ENCODE assay signal across 28 mouse cellular contexts in genomic region chr2:150914781-150915515, GRCm38 (mm10). TPM values are rescaled to one million over a fixed set of nuclear protein-coding genes. Genes with fewer than 3 reads are reported as not detected.
DNase-seq lines count a peak whose midpoint lies in the region; ATAC-seq and TF ChIP-seq lines count a peak whose summit lies in the region.
"Had no signal": no experiment of that assay in that cellular context is flagged by ENCODE, and none has a peak within 500 bp of the region (broad histone marks: within the 10 kb centered on the region; RNA-seq: fewer than 3 reads in every experiment).

No protein-coding gene starts in this region.

- H3K79me2 ChIP-seq in CH12.LX (replicated peaks; ENCODE audit: control insufficient read depth, extremely low read depth, insufficient read depth, poor library complexity, severe bottlenecking) (peaks cover 20% of the 10 kb centered on the region), macrophage (ENCODE audit: inconsistent target) (peaks cover 30% of the 10 kb centered on the region)

- no peaks in the 10 kb centered on the region for H3K9me3 ChIP-seq in heart, embryonic 10.5 days
- H3K9me3 ChIP-seq in heart, embryonic 11.5 days (replicated peaks; ENCODE audit: control insufficient read depth, low read length) = no peaks in the 10 kb centered on the region
- no peaks in the 10 kb centered on the region for H3K9me3 ChIP-seq in CH12.LX (replicated peaks; ENCODE audit: low read length)
- H3K9me3 ChIP-seq: forebrain, embryonic 13.5 days; heart, embryonic 12.5 days; limb, embryonic 10.5 days; limb, embryonic 15.5 days; liver, embryonic 15.5 days; megakaryocyte, embryonic 14.5 days; midbrain, embryonic 12.5 days; neural tube, embryonic 13.5 days had no signal

- no peak for ATAC-seq in heart, embryonic 11.5 days (replicated peaks; ENCODE audit: insufficient number of reproducible peaks, low FRiP score, low TSS enrichment)
- ATAC-seq: forebrain, embryonic 13.5 days; hindbrain, postnatal 0 days; intestine, embryonic 16.5 days had no signal

- no peak for TF ChIP-seq POLR2A in CH12.LX (IDR thresholded peaks at IDR 0.05; ENCODE audit: low read depth, low read length)

- dilution Hi-C loops in CH12.LX (cut with MboI; ENCODE audit: extremely low pct_ligation_motif_present, extremely low pct_unique_long_range_greater_than_20kb, low sequenced_read_pairs) = no loop called here

- intact Hi-C loops in left cerebral cortex, postnatal 10 days (cut with DNase I) = no loop called here

- no peak overlapping the region for H3K27ac ChIP-seq in heart, embryonic 10.5 days
- no peak overlapping the region for H3K27ac ChIP-seq in heart, embryonic 11.5 days (ENCODE audit: low read depth, low read length)
- H3K27ac ChIP-seq in CH12.LX (ENCODE audit: insufficient read depth, low read depth) (no peak overlapping the region), macrophage (peak overlapping the region; percentile 58)
- H3K27ac ChIP-seq: forebrain, embryonic 13.5 days; hindbrain, postnatal 0 days; kidney, postnatal 0 days; limb, embryonic 10.5 days; limb, embryonic 15.5 days; liver, embryonic 15.5 days; midbrain, embryonic 12.5 days; neural tube, embryonic 13.5 days had no signal

- peaks cover 30% of the 10 kb centered on the region for H3K36me3 ChIP-seq in heart, embryonic 10.5 days
- H3K36me3 ChIP-seq in heart, embryonic 11.5 days (ENCODE audit: control insufficient read depth, insufficient read depth, low read length) = peaks cover 4% of the 10 kb centered on the region; the same call in 1 of the 2 replicates
- H3K36me3 ChIP-seq in CH12.LX (replicated peaks in 1 of 2; ENCODE audit: control insufficient read depth in 1 of 2, insufficient read depth in 1 of 2, low read length in 1 of 2) (peaks cover 3 to 30% of the 10 kb centered on the region in 2 experiments), macrophage (ENCODE audit: inconsistent target) (no peaks in the 10 kb centered on the region)

- H3K9ac ChIP-seq in heart, embryonic 11.5 days (ENCODE audit: low read depth, low read length) = no peak overlapping the region
- H3K9ac ChIP-seq in CH12.LX (ENCODE audit: insufficient read depth, low read depth) = peak overlapping the region; percentile 76; the same call in 1 of the 2 replicates
- H3K9ac ChIP-seq: forebrain, embryonic 13.5 days; heart, embryonic 12.5 days; limb, embryonic 15.5 days; liver, embryonic 15.5 days; lung, embryonic 14.5 days; midbrain, embryonic 12.5 days; neural tube, embryonic 13.5 days had no signal

- in situ Hi-C loops in CH12.LX (cut with MboI; ENCODE audit: low pct_ligation_motif_present, low pct_unique_long_range_greater_than_20kb, low sequenced_read_pairs) = no loop called here

- H3K4me3 ChIP-seq in heart, embryonic 10.5 days = no peak overlapping the region
- no peak overlapping the region for H3K4me3 ChIP-seq in heart, embryonic 11.5 days (ENCODE audit: low read depth, low read length)
- H3K4me3 ChIP-seq in CH12.LX (replicated peaks in 1 of 3; ENCODE audit: low read depth in 2 of 3, low read length in 2 of 3, poor library complexity in 1 of 3) = no peak overlapping the region
- H3K4me3 ChIP-seq in macrophage (ENCODE audit: inconsistent target) = no peak overlapping the region; the same call in 1 of the 2 replicates
- H3K4me3 ChIP-seq: forebrain, embryonic 13.5 days; heart, embryonic 12.5 days; limb, embryonic 10.5 days; limb, embryonic 15.5 days; liver, embryonic 15.5 days; megakaryocyte, embryonic 14.5 days; midbrain, embryonic 12.5 days; neural tube, embryonic 13.5 days had no signal

- no peak for TF ChIP-seq EP300 in CH12.LX (IDR thresholded peaks at IDR 0.05; ENCODE audit: low read length)

- peak; percentile 61 for DNase-seq in heart, embryonic 10.5 days (ENCODE audit: low spot score)
- DNase-seq in CH12.LX (ENCODE audit: extremely low read depth) = no peak
- no peak for DNase-seq in adrenal gland, adult 18-20 months (ENCODE audit: low spot score in 2 of 2)
- DNase-seq in left cerebral cortex, postnatal 10 days (ENCODE audit: extremely low spot score in 1 of 2, low spot score in 2 of 2) = no peak
- DNase-seq in thymus, postnatal 4 days = no peak
- DNase-seq: adrenal gland, postnatal 10 days; cerebellum, adult 11 months; cerebellum, adult 9-10 months; cerebellum, postnatal 36 days; gastrocnemius, postnatal 10 days; kidney, adult 8-10 months; layer of hippocampus, postnatal 36 days; lung, embryonic 14.5 days; lung, postnatal 14 days; right cerebral cortex, postnatal 4 days had no signal

- TF ChIP-seq CTCF in CH12.LX (conservative IDR thresholded peaks at IDR 0.05 in 1 of 2, IDR thresholded peaks at IDR 0.05 in 1 of 2; ENCODE audit: low read depth in 2 of 2, low read length in 2 of 2) = peak in 1 of 2 experiments; percentile 29; a peak in 1 of 4 replicates

- H3K4me1 ChIP-seq in heart, embryonic 10.5 days = peaks cover 5% of the 10 kb centered on the region; the same call in 1 of the 2 replicates
- no peaks in the 10 kb centered on the region for H3K4me1 ChIP-seq in heart, embryonic 11.5 days (ENCODE audit: control insufficient read depth, insufficient read depth, low read length)
- peaks cover 11 to 53% of the 10 kb centered on the region in 2 experiments for H3K4me1 ChIP-seq in CH12.LX (ENCODE audit: control insufficient read depth in 1 of 2, insufficient read depth in 2 of 2)
- H3K4me1 ChIP-seq: heart, embryonic 12.5 days; limb, embryonic 15.5 days had no signal

- no peaks in the 10 kb centered on the region for H3K27me3 ChIP-seq in heart, embryonic 10.5 days (ENCODE audit: insufficient read depth, poor library complexity, severe bottlenecking)
- no peaks in the 10 kb centered on the region for H3K27me3 ChIP-seq in heart, embryonic 11.5 days (ENCODE audit: control insufficient read depth, insufficient read depth, low read length)
- no peaks in the 10 kb centered on the region for H3K27me3 ChIP-seq in CH12.LX (replicated peaks)
- H3K27me3 ChIP-seq: forebrain, embryonic 13.5 days; heart, embryonic 12.5 days; limb, embryonic 15.5 days; liver, embryonic 15.5 days; megakaryocyte, embryonic 14.5 days; midbrain, embryonic 12.5 days; neural tube, embryonic 13.5 days had no signal

- TF ChIP-seq RAD21 in CH12.LX (IDR thresholded peaks at IDR 0.05; ENCODE audit: low read depth, low read length) = peak; percentile 29

- 80% methylated on average over 4 of the region's 4 CpGs for WGBS in heart, embryonic 10.5 days
- WGBS in heart, embryonic 11.5 days (ENCODE audit: insufficient replicate concordance) = 83% methylated on average over 4 of the region's 4 CpGs
- 31% methylated on average over 4 of the region's 4 CpGs for WGBS in macrophage (ENCODE audit: missing documents)

- H3K4me2 ChIP-seq in heart, embryonic 11.5 days = no peak overlapping the region
- peak overlapping the region; percentile 82 for H3K4me2 ChIP-seq in CH12.LX (ENCODE audit: insufficient read depth, low read depth, poor library complexity, severe bottlenecking)
- H3K4me2 ChIP-seq: forebrain, embryonic 13.5 days; heart, embryonic 12.5 days; limb, embryonic 15.5 days; liver, embryonic 15.5 days; lung, embryonic 14.5 days; midbrain, embryonic 12.5 days; neural tube, embryonic 13.5 days had no signal

TF ChIP-seq in CH12.LX, 34 proteins besides CTCF, POLR2A, EP300 and RAD21:
- TF ChIP-seq RCOR1 (conservative IDR thresholded peaks at IDR 0.05; ENCODE audit: low read depth, low read length) = no peak
- TF ChIP-seq MXI1 (IDR thresholded peaks at IDR 0.05; ENCODE audit: low read depth, low read length) = peak; percentile 78; the same call in 1 of the 2 replicates
- 0 out of 2 replicates have a peak, but pooled peaks have one; percentile 12 for TF ChIP-seq SMC3 (IDR thresholded peaks at IDR 0.05; ENCODE audit: low read depth, low read length)
- peak; percentile 34; the same call in 1 of the 2 replicates for TF ChIP-seq MAX (IDR thresholded peaks at IDR 0.05; ENCODE audit: low read length)
- TF ChIP-seq MYC (IDR thresholded peaks at IDR 0.05; ENCODE audit: low read depth, low read length) = peak; percentile 85
- no peak for TF ChIP-seq CHD2 (IDR thresholded peaks at IDR 0.05; ENCODE audit: low read length)

RNA-seq across cellular contexts. Expression of gene Gins1, which starts 9.7 kb away (rescaled TPM):
- polyA plus RNA-seq in heart, embryonic 10.5 days (2016; fragmentation: Nextera tagmentation; extraction: Ambion mirVana) = 38.0 and 57.1 TPM in 2 replicates
- 37.8 and 39.0 TPM in 2 replicates for polyA plus RNA-seq in heart, embryonic 11.5 days (2014; fragmentation: Nextera tagmentation; extraction: Ambion mirVana)
- 41.4 and 47.1 TPM in 2 replicates for total RNA-seq in CH12.LX (2012; rRNA removed)
- total RNA-seq in CH12.LX (2014; rRNA removed) = 65.9 and 81.4 TPM in 2 replicates
- polyA plus RNA-seq in CH12.LX (2012; ENCODE audit: insufficient read length, low read depth) = 68.4 and 76.7 TPM in 2 replicates
- total RNA-seq in macrophage (2018; cell fraction: chromatin; rRNA removed) = 10 to 100 TPM in 1 of 26 experiments, 1 to 10 TPM in 21, under 1 TPM in 3, not detected in 1; 0.92 to 13.1 (median 3.5) TPM
- total RNA-seq in macrophage (2018; cell fraction: cytosol; rRNA removed) = 1 to 10 TPM; 1.7 to 8.0 (median 3.7) TPM
- 10 to 100 TPM in 2 of 26 experiments, 1 to 10 TPM in 22, not detected in 2; 1.5 to 16.8 (median 3.8) TPM for total RNA-seq in macrophage (2018; cell fraction: nucleus; rRNA removed)
- 3.2 to 23.6 TPM (median 7.0 TPM) in 3 replicates for polyA plus RNA-seq in macrophage (2018)
- total RNA-seq in adrenal gland, adult 18-20 months (2021) = 1 to 10 TPM; 1.2 to 1.7 TPM
- 1 to 10 TPM; 1.9 to 3.3 TPM for total RNA-seq in left cerebral cortex, postnatal 10 days (2021)

RNA-seq across cellular contexts. Expression of gene Abhd12, which starts 10.4 kb away (rescaled TPM):
- 53.7 and 54.8 TPM in 2 replicates for polyA plus RNA-seq in heart, embryonic 10.5 days (2016; fragmentation: Nextera tagmentation; extraction: Ambion mirVana)
- 44.9 and 49.2 TPM in 2 replicates for polyA plus RNA-seq in heart, embryonic 11.5 days (2014; fragmentation: Nextera tagmentation; extraction: Ambion mirVana)
- 43.6 and 45.5 TPM in 2 replicates for total RNA-seq in CH12.LX (2012; rRNA removed)
- total RNA-seq in CH12.LX (2014; rRNA removed) = 51.5 and 51.9 TPM in 2 replicates
- 45.7 and 51.3 TPM in 2 replicates for polyA plus RNA-seq in CH12.LX (2012; ENCODE audit: insufficient read length, low read depth)
- 100 to 1,000 TPM in 17 of 26 experiments, 10 to 100 TPM in 9; 15.2 to 321 (median 197) TPM for total RNA-seq in macrophage (2018; cell fraction: chromatin; rRNA removed)
- 100 to 1,000 TPM; 295 to 570 (median 393) TPM for total RNA-seq in macrophage (2018; cell fraction: cytosol; rRNA removed)
- 100 to 1,000 TPM in 25 of 26 experiments, 10 to 100 TPM in 1; 61.2 to 444 (median 322) TPM for total RNA-seq in macrophage (2018; cell fraction: nucleus; rRNA removed)
- polyA plus RNA-seq in macrophage (2018) = 442 to 584 TPM (median 504 TPM) in 3 replicates
- 10 to 100 TPM; 72.8 to 74.0 TPM for total RNA-seq in adrenal gland, adult 18-20 months (2021)
- 100 to 1,000 TPM; 184 to 197 TPM for total RNA-seq in left cerebral cortex, postnatal 10 days (2021)
